Mouse (Mus musculus) right cerebral cortex, postnatal 14 days (tissue): ENCODE results near the gene Parp8.

ENCODE experiments used
- DNase-seq: peaks from one replicate; pipeline ENCODE4 v3.0.0; 2022

Gene Parp8

DNA sequence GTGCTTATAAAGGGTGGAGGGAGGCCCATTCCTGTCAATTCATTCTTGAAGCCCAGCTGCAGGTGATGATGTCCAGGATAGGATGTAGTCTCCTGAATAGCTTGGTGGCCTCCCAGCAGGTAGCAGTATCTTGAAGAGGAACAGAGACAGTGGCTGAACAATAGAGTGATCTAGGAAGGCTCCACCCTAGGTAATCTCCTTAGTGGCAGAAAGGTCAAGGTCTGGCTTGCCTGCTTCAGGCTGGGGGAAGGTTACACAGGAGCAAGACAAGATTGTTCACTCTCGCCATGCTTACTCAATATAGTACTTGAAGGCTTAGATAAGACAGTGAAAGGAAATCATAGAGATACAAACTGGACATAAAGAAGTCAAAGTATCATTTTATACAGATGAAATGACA, 213.9 kb downstream of the Parp8 start:
- DNase-seq: no peak
